Mouse (Mus musculus) heart, adult 18-20 months (tissue): ENCODE measurements around the gene Pdxk. TPM values are rescaled to one million over a fixed set of nuclear protein-coding genes. Genes with fewer than 3 reads are reported as not detected.
A peak's percentile ranks its signal among the peaks of the same experiment; 100 is the strongest.
"Not testable (repeated sequence)": the region's sequence is repeated elsewhere in the genome, so short reads cannot be mapped to it uniquely, and the experiment has no call there.

Experiments
- DNase-seq, 2 experiments: peaks; one replicate each; pipeline ENCODE4 v3.0.0; 2021 to 2022; ENCODE audit warnings: mixed read lengths in 1 of 2
- total RNA-seq, 2 experiments: library from RNA; stranded (reverse); gene quantifications; 2 replicates each; pipeline ENCODE4 v1.2.3; 2021

The Pdxk gene
- total RNA-seq, 2 experiments from 2014 or later: 11.5 to 12.0 TPM

GRCm38 (mm10) chr10:78418791-78419190, 46.0 kb downstream of the Pdxk start:
- DNase-seq: no peak

- DNase-seq: no peak
These were observed 46.9 kb downstream of the Pdxk start for GRCm38 (mm10) chr10:78417888-78418287.

- DNase-seq: not testable (repeated sequence)
These were observed 49.8 kb downstream of the Pdxk start for GRCm38 (mm10) chr10:78414936-78415335.

GRCm38 (mm10) chr10:78413152-78413520, 51.6 kb downstream of the Pdxk start:
- DNase-seq: no peak

- peak; percentile 93 to 95 for DNase-seq
These were observed 52.2 kb downstream of the Pdxk start, which contains the start of gene Rrp1 for GRCm38 (mm10) chr10:78412319-78413151. Gene Rrp1, minus strand, starts transcription at chr10:78413043.

- DNase-seq: peak in 1 of 2 experiments; percentile 22
These were observed 52.9 kb downstream of the Pdxk start for GRCm38 (mm10) chr10:78411851-78412250.

GRCm38 (mm10) chr10:78409035-78409788, 55.6 kb downstream of the Pdxk start:
- no peak for DNase-seq

GRCm38 (mm10) chr10:78407132-78407531, 57.6 kb downstream of the Pdxk start:
- DNase-seq: no peak

- no peak for DNase-seq
These were observed 58.6 kb downstream of the Pdxk start for GRCm38 (mm10) chr10:78406152-78406551.

- no peak for DNase-seq
These were observed 62.4 kb downstream of the Pdxk start for GRCm38 (mm10) chr10:78402301-78402922.

GRCm38 (mm10) chr10:78401127-78401526, 63.6 kb downstream of the Pdxk start:
- no peak for DNase-seq

- DNase-seq: peak; percentile 47 to 50
These were observed 65.6 kb downstream of the Pdxk start for GRCm38 (mm10) chr10:78399090-78399657.

GRCm38 (mm10) chr10:78396625-78396885, 68.2 kb downstream of the Pdxk start:
- DNase-seq: no peak

- DNase-seq: peak; percentile 87 to 98
These were observed 68.8 kb downstream of the Pdxk start for GRCm38 (mm10) chr10:78395819-78396624.

- no peak for DNase-seq
These were observed 69.4 kb downstream of the Pdxk start for GRCm38 (mm10) chr10:78395377-78395776.

- DNase-seq: peak; percentile 81 to 90
These were observed 72.7 kb downstream of the Pdxk start for GRCm38 (mm10) chr10:78392072-78392471.

- no peak for DNase-seq
These were observed 73.7 kb downstream of the Pdxk start for GRCm38 (mm10) chr10:78390982-78391470.

GRCm38 (mm10) chr10:78388216-78388980, 76.4 kb downstream of the Pdxk start:
- peak; percentile 22 to 33 for DNase-seq
